Mouse (Mus musculus) lung, postnatal 0 days (tissue): ENCODE measurements around the gene Gabrb1. TPM values are rescaled to one million over a fixed set of nuclear protein-coding genes. Genes with fewer than 3 reads are reported as not detected.

Experiments
- ATAC-seq: fragments of 200-750 bp; cut with Nextera tagmentation; 2 replicates; pipeline ENCODE4 v1.8.0; 2017; ENCODE audit warnings: moderate library complexity
- DNase-seq: peaks from one replicate; pipeline ENCODE4 v3.0.0-alpha.2; 2016; ENCODE audit warnings: low spot score
- H3K27ac ChIP-seq: fragments of 300-500 bp; sonication (generic); 2 replicates; pipeline ENCODE4 v1.5.1; 2014; ENCODE audit warnings: antibody characterized with exemption, mild to moderate bottlenecking, low read length, mixed read lengths
- H3K27me3 ChIP-seq: fragments of 300-500 bp; sonication (generic); replicated peaks from 2 replicates; pipeline ENCODE4 v1.6.1; 2014; ENCODE audit warnings: low read length, mixed read lengths; ENCODE audit not compliant: insufficient read depth
- H3K36me3 ChIP-seq: fragments of 300-500 bp; sonication (generic); 2 replicates; pipeline ENCODE4 v1.6.1; 2014; ENCODE audit warnings: low read length, mixed read lengths; ENCODE audit not compliant: insufficient read depth
- H3K4me1 ChIP-seq: fragments of 300-500 bp; sonication (generic); 2 replicates; pipeline ENCODE4 v1.6.1; 2014; ENCODE audit warnings: antibody characterized with exemption, low read depth, low read length, mixed read lengths; ENCODE audit not compliant: insufficient read depth
- H3K4me2 ChIP-seq: fragments of 300-500 bp; sonication (generic); replicated peaks from 2 replicates; pipeline ENCODE4 v1.6.1; 2014; ENCODE audit warnings: low read depth, mild to moderate bottlenecking, low read length, moderate library complexity, mixed read lengths
- H3K4me3 ChIP-seq: fragments of 300-500 bp; sonication (generic); 2 replicates; pipeline ENCODE4 v1.5.1; 2014; ENCODE audit warnings: low read depth, low read length
- H3K9ac ChIP-seq: fragments of 300-500 bp; sonication (generic); replicated peaks from 2 replicates; pipeline ENCODE4 v1.6.1; 2014; ENCODE audit warnings: low read depth, mild to moderate bottlenecking
- H3K9me3 ChIP-seq: fragments of 300-500 bp; sonication (generic); 2 replicates; pipeline ENCODE4 v1.6.1; 2016; ENCODE audit warnings: low read length, mixed read lengths
- CTCF ChIP-seq: IDR thresholded peaks from 2 replicates; pipeline ENCODE4 v1.5.1; 2016; ENCODE audit warnings: antibody characterized with exemption, mild to moderate bottlenecking
- EP300 ChIP-seq: IDR thresholded peaks from 2 replicates; pipeline ENCODE4 v1.6.1; 2016; ENCODE audit warnings: antibody characterized with exemption, mild to moderate bottlenecking, control low read depth
- WGBS: fragments of 180-500 bp; shearing (Covaris S2); extraction: QIAGEN DNeasy Blood & Tissue Kit; methylation state at CpG from one replicate; pipeline ENCODE4 v1.1.7; 2014; 5-methylcytosine and 5-hydroxymethylcytosine counted together
- polyA plus RNA-seq: library from polyadenylated mRNA; unstranded; fragments of >200 nt; fragmentation: Nextera tagmentation; extraction: Ambion mirVana; gene quantifications from 2 replicates; pipeline ENCODE4 v1.2.1, GENCODE M21; 2015

Gene Gabrb1
- polyA plus RNA-seq, 1 experiment from 2014 or later = 1.2 TPM

DNA sequence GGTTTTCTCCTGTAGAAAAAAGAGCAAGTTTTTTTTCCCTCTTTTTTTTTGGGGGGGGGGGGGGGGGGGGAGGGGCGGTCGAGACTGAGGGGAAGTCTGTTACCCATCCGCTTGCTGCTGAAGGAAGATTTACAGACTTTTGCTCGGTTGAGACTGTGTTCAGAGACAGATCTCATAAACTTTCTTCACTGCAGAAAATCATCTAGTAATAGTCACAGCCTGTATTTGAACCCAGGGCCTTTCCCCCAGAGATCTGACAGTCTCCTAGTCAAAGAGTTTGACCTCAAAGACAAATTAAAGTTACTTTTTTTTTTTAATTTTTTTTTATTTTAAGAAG, 510.3 kb downstream of the Gabrb1 start:
- peak overlapping the region; percentile 71; the same call in 1 of the 2 replicates for H3K4me2 ChIP-seq
- no peaks in the 10 kb centered on the region for H3K27me3 ChIP-seq
- H3K4me1 ChIP-seq = no peaks in the 10 kb centered on the region; the same call in 1 of the 2 replicates
- ATAC-seq (no peak; the same call in 1 of the 2 replicates), DNase-seq (no peak)
- no peak overlapping the region for H3K9ac ChIP-seq
- peaks cover 4% of the 10 kb centered on the region; the same call in 1 of the 2 replicates for H3K36me3 ChIP-seq
- 0% methylated on average over 4 of the region's 4 CpGs for WGBS
- no peak for TF ChIP-seq EP300
- H3K4me3 ChIP-seq = peak overlapping the region; percentile 79
- no peak overlapping the region for H3K27ac ChIP-seq
- H3K9me3 ChIP-seq = no peaks in the 10 kb centered on the region

DNA sequence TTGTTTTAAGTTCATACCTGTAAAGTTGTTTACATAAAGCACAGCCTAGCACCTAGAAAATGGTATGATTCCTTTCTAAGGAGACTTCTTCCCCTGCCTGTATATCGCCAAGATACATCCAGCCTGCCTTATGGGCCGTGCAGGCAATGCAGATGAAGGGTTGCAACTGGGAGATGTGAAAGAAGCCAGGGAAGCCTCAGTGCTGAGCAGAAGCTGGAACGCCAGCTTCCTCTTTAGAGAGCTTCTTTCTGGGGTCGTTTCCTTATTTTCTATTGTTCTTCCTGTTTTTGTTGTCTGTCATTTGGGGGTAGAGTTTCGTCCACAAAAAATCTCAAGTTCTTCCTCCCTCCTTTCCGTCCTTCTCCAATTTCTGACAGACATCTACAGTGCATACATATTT, 512.2 kb downstream of the Gabrb1 start:
- TF ChIP-seq EP300 (no peak), CTCF (no peak)
- Histone ChIP-seq H3K27ac (no peak overlapping the region), H3K4me2 (no peak overlapping the region), H3K36me3 (no peaks in the 10 kb centered on the region; the same call in 1 of the 2 replicates), H3K9me3 (no peaks in the 10 kb centered on the region), H3K4me3 (no peak overlapping the region), H3K9ac (no peak overlapping the region), H3K4me1 (no peaks in the 10 kb centered on the region; the same call in 1 of the 2 replicates), H3K27me3 (no peaks in the 10 kb centered on the region)
- DNase-seq = no peak
- 54% methylated on average over 6 of the region's 6 CpGs for WGBS
- ATAC-seq = no peak

DNA sequence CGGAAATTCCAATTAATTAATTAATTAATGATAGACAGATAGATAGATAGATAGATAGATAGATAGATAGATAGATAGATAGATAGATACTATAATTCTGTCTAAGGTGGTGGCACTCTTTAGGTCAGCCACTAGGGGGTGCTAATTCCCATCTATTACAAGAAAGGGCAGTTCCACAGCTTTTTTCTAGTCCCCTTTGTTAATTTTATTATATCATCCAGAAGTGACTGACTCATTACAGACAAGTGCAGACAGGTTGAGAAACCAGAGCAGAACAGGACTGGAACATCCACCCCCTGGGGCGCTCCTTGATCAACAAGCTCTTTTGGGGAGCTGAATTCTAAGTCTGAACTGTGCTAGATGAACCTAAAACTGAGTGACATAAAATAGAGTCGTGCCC, 514.8 kb downstream of the Gabrb1 start:
- DNase-seq (peak; percentile 89), ATAC-seq (no peak)
- Histone ChIP-seq H3K27me3 (no peaks in the 10 kb centered on the region), H3K4me3 (no peak overlapping the region), H3K4me1 (no peaks in the 10 kb centered on the region), H3K27ac (no peak overlapping the region), H3K36me3 (no peaks in the 10 kb centered on the region), H3K9me3 (no peaks in the 10 kb centered on the region), H3K4me2 (no peak overlapping the region), H3K9ac (no peak overlapping the region)
- 30% methylated on average over 3 of the region's 3 CpGs for WGBS
- TF ChIP-seq EP300 = no peak
- TF ChIP-seq CTCF = peak; percentile 78

DNA sequence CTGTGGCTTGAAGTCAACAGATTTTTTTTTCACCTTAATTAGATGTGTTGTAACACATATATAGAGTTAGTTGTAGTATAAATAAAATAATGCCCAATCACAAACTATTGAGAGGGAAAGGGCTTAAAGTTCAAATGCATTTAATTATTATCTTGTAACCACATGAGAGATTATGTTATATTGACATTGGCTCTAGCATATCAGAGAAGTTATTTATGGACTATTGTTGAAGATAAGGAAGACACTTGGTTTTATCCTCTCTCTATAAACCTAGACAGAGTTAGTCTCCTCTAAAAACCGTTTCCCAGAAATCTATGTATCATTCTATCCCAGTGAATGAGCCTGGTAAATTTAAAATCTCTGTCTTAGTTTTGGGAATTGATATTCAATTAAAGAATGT, 515.6 kb downstream of the Gabrb1 start:
- H3K9me3 ChIP-seq = no peaks in the 10 kb centered on the region
- no peaks in the 10 kb centered on the region for H3K27me3 ChIP-seq
- no peak overlapping the region for H3K27ac ChIP-seq
- ATAC-seq (no peak), DNase-seq (no peak)
- WGBS = 64% methylated on average over 1 of the region's 1 CpGs
- no peak overlapping the region for H3K4me3 ChIP-seq
- no peaks in the 10 kb centered on the region for H3K4me1 ChIP-seq
- H3K9ac ChIP-seq = no peak overlapping the region
- no peak overlapping the region for H3K4me2 ChIP-seq
- TF ChIP-seq EP300 (no peak), CTCF (no peak)
- H3K36me3 ChIP-seq = no peaks in the 10 kb centered on the region

DNA sequence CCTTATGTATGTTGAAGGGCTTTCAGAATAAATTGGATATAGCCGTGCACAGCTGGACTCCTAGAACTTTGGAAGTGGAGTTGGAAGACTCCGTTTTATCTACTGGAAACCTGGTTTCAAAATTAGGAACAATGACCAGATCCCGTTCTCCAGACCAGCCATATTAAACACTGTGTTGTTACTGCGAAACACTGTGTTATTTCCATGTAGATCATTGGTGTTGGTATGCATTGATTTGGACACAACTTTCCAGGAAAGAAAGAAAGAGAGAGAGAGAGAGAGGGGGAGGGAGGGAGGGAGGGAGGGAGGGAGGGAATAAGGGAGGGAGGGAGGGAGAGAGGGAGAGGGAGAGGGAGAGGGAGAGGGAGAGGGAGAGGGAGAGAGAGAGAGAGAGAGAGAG, 517.1 kb downstream of the Gabrb1 start:
- H3K9me3 ChIP-seq = no peaks in the 10 kb centered on the region
- H3K4me2 ChIP-seq = no peak overlapping the region
- no peaks in the 10 kb centered on the region for H3K4me1 ChIP-seq
- peak; percentile 26 for DNase-seq
- ATAC-seq = no peak
- no peaks in the 10 kb centered on the region for H3K27me3 ChIP-seq
- no peak overlapping the region for H3K27ac ChIP-seq
- no peak overlapping the region for H3K4me3 ChIP-seq
- no peak overlapping the region for H3K9ac ChIP-seq
- TF ChIP-seq EP300 (no peak), CTCF (no peak)
- H3K36me3 ChIP-seq = no peaks in the 10 kb centered on the region
- 79% methylated on average over 4 of the region's 4 CpGs for WGBS

DNA sequence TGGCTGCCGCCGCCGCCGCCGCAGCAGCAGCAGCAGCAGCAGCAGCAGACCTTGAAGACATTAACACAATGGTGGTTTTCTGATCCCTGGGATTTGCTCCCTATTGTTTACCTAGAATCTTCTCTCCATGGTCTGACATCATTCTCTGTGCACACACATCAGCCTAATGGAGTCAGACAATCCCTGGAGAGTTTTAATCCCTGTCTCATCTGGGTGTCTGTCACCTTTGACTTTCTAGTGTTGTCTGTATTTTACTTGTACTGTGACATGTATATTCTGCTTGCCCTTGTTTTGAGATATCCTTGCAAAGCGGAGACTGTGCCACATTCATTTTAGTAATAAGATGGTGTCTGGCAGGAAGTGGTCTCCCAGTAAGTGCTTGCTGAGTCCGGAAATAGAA, 517.6 kb downstream of the Gabrb1 start:
- no peak for TF ChIP-seq CTCF
- no peak for TF ChIP-seq EP300
- Histone ChIP-seq H3K36me3 (no peaks in the 10 kb centered on the region), H3K4me3 (no peak overlapping the region), H3K9ac (no peak overlapping the region), H3K9me3 (no peaks in the 10 kb centered on the region), H3K4me1 (no peaks in the 10 kb centered on the region), H3K27ac (no peak overlapping the region), H3K4me2 (no peak overlapping the region), H3K27me3 (no peaks in the 10 kb centered on the region)
- DNase-seq (peak; percentile 9), ATAC-seq (no peak)
- WGBS = 28% methylated on average over 7 of the region's 7 CpGs

DNA sequence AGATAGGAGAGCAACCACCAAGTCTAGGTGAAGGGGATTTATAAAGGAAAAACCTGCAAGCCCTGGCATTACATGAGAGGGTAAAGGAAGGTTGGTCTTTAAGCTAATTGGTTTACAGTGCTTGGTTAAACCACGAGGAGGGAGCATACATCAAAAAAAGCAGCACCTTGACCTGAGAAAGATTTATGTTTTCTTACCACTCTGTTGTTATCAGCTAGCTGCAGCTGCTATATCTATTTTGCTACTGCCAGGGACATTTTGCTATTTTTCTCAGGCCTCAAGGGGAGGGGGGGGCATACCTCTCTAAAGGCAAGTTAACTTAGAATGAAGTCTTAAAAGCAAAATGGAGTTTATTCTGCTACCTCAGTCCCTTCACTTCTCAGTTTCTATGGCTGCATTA, 523.3 kb downstream of the Gabrb1 start:
- Histone ChIP-seq H3K27me3 (no peaks in the 10 kb centered on the region), H3K4me3 (no peak overlapping the region), H3K9ac (no peak overlapping the region), H3K27ac (no peak overlapping the region), H3K4me2 (no peak overlapping the region), H3K36me3 (no peaks in the 10 kb centered on the region), H3K4me1 (no peaks in the 10 kb centered on the region), H3K9me3 (no peaks in the 10 kb centered on the region)
- DNase-seq (no peak), ATAC-seq (no peak)
- WGBS = 22% methylated on average over 1 of the region's 1 CpGs
- TF ChIP-seq CTCF (no peak), EP300 (no peak)
